Comparison of ENCODE assay signal across 29 mouse cellular contexts in genomic region chr15:103123343-103123742, GRCm38 (mm10). TPM values are rescaled to one million over a fixed set of nuclear protein-coding genes. Genes with fewer than 3 reads are reported as not detected.
A peak's percentile ranks its signal among the peaks of the same experiment; 100 is the strongest.
DNase-seq lines count a peak whose midpoint lies in the region; ATAC-seq lines count a peak whose summit lies in the region.
"Had no signal": no experiment of that assay in that cellular context is flagged by ENCODE, and none has a peak within 500 bp of the region (broad histone marks: within the 10 kb centered on the region; RNA-seq: fewer than 3 reads in every experiment).

No protein-coding gene starts in this region.

- no peaks in the 10 kb centered on the region for H3K9me3 ChIP-seq in hindbrain, embryonic 14.5 days (ENCODE audit: control insufficient read depth, low read length)
- H3K9me3 ChIP-seq in hindbrain, embryonic 12.5 days (replicated peaks), result no peaks in the 10 kb centered on the region
- H3K9me3 ChIP-seq in kidney, embryonic 16.5 days (ENCODE audit: low read length), result no peaks in the 10 kb centered on the region
- H3K9me3 ChIP-seq in lung, embryonic 15.5 days, result no peaks in the 10 kb centered on the region
- H3K9me3 ChIP-seq in neural tube, embryonic 13.5 days, result no peaks in the 10 kb centered on the region
- H3K9me3 ChIP-seq: embryonic facial prominence, embryonic 12.5 days; forebrain, embryonic 10.5 days; forebrain, embryonic 15.5 days; limb, embryonic 15.5 days; liver, embryonic 15.5 days; midbrain, embryonic 10.5 days; midbrain, embryonic 15.5 days had no signal

- no peak overlapping the region for H3K4me2 ChIP-seq in hindbrain, embryonic 14.5 days (replicated peaks)
- no peak overlapping the region for H3K4me2 ChIP-seq in hindbrain, embryonic 12.5 days (replicated peaks)
- H3K4me2 ChIP-seq in kidney, embryonic 16.5 days (replicated peaks; ENCODE audit: low read depth, low read length), result no peak overlapping the region
- H3K4me2 ChIP-seq in lung, embryonic 15.5 days, result no peak overlapping the region
- no peak overlapping the region for H3K4me2 ChIP-seq in neural tube, embryonic 13.5 days
- H3K4me2 ChIP-seq: embryonic facial prominence, embryonic 12.5 days; forebrain, embryonic 15.5 days; heart, embryonic 11.5 days; limb, embryonic 15.5 days; liver, embryonic 15.5 days; midbrain, embryonic 15.5 days had no signal

- peak; percentile 18; the same call in 1 of the 2 replicates for ATAC-seq in hindbrain, embryonic 14.5 days (ENCODE audit: low FRiP score)
- no peak for ATAC-seq in hindbrain, embryonic 12.5 days (ENCODE audit: low FRiP score)
- ATAC-seq in kidney, embryonic 16.5 days (ENCODE audit: low FRiP score, low TSS enrichment), result no peak
- ATAC-seq in lung, embryonic 15.5 days (ENCODE audit: borderline replicate concordance, extremely low read depth, low FRiP score, low TSS enrichment), result 0 out of 2 replicates have a peak, but pooled peaks have one; percentile 39
- ATAC-seq in neural tube, embryonic 13.5 days (ENCODE audit: low read depth), result no peak
- ATAC-seq: forebrain, embryonic 15.5 days; midbrain, embryonic 15.5 days; Patski had no signal

- H3K27me3 ChIP-seq in hindbrain, embryonic 14.5 days (ENCODE audit: control insufficient read depth, insufficient read depth, low read length), result no peaks in the 10 kb centered on the region
- peaks cover 43% of the 10 kb centered on the region for H3K27me3 ChIP-seq in hindbrain, embryonic 12.5 days
- peaks cover 10% of the 10 kb centered on the region; the same call in 1 of the 2 replicates for H3K27me3 ChIP-seq in kidney, embryonic 16.5 days (ENCODE audit: insufficient read depth, low read length)
- H3K27me3 ChIP-seq in lung, embryonic 15.5 days, result peaks cover 52% of the 10 kb centered on the region
- no peaks in the 10 kb centered on the region for H3K27me3 ChIP-seq in neural tube, embryonic 13.5 days
- H3K27me3 ChIP-seq: Patski had no signal

- no peak overlapping the region for H3K9ac ChIP-seq in hindbrain, embryonic 14.5 days
- H3K9ac ChIP-seq in hindbrain, embryonic 12.5 days, result no peak overlapping the region
- no peak overlapping the region for H3K9ac ChIP-seq in kidney, embryonic 16.5 days (replicated peaks; ENCODE audit: low read length)
- no peak overlapping the region for H3K9ac ChIP-seq in lung, embryonic 15.5 days
- no peak overlapping the region for H3K9ac ChIP-seq in neural tube, embryonic 13.5 days
- H3K9ac ChIP-seq: embryonic facial prominence, embryonic 12.5 days; forebrain, embryonic 15.5 days; limb, embryonic 15.5 days; liver, embryonic 15.5 days; midbrain, embryonic 15.5 days had no signal

- no peak overlapping the region for H3K4me3 ChIP-seq in hindbrain, embryonic 14.5 days (replicated peaks; ENCODE audit: low read length)
- H3K4me3 ChIP-seq in hindbrain, embryonic 12.5 days, result no peak overlapping the region
- no peak overlapping the region for H3K4me3 ChIP-seq in kidney, embryonic 16.5 days (ENCODE audit: low read length)
- H3K4me3 ChIP-seq in lung, embryonic 15.5 days, result no peak overlapping the region
- no peak overlapping the region for H3K4me3 ChIP-seq in neural tube, embryonic 13.5 days
- H3K4me3 ChIP-seq: embryonic facial prominence, embryonic 12.5 days; forebrain, embryonic 10.5 days; forebrain, embryonic 15.5 days; limb, embryonic 15.5 days; liver, embryonic 15.5 days; midbrain, embryonic 10.5 days; midbrain, embryonic 15.5 days had no signal

- DNase-seq in hindbrain, embryonic 14.5 days (ENCODE audit: low spot score), result no peak
- DNase-seq in kidney, adult 8-10 months, result no peak
- no peak for DNase-seq in lung, postnatal 4 days
- no peak for DNase-seq in gastrocnemius, postnatal 25 days
- DNase-seq: adrenal gland, postnatal 14 days; cerebellum, adult 11 months; cerebellum, adult 9-10 months; cerebellum, postnatal 36 days; gastrocnemius, postnatal 36 days; heart, adult 18-20 months; heart, postnatal 36 days; left cerebral cortex, postnatal 4 days; lung, postnatal 14 days; retina, postnatal 1 day; right cerebral cortex, postnatal 14 days; thymus, postnatal 4 days had no signal

- H3K27ac ChIP-seq in hindbrain, embryonic 14.5 days, result no peak overlapping the region
- H3K27ac ChIP-seq in hindbrain, embryonic 12.5 days, result no peak overlapping the region
- peak overlapping the region; percentile 43 for H3K27ac ChIP-seq in kidney, embryonic 16.5 days (ENCODE audit: low read length)
- no peak overlapping the region for H3K27ac ChIP-seq in lung, embryonic 15.5 days
- H3K27ac ChIP-seq in neural tube, embryonic 13.5 days (replicated peaks), result peak overlapping the region; percentile 35
- H3K27ac ChIP-seq: embryonic facial prominence, embryonic 12.5 days; forebrain, embryonic 10.5 days; forebrain, embryonic 15.5 days; limb, embryonic 15.5 days; liver, embryonic 15.5 days; midbrain, embryonic 10.5 days; midbrain, embryonic 15.5 days had no signal

- WGBS in hindbrain, embryonic 14.5 days, result 54% methylated on average over 8 of the region's 8 CpGs
- WGBS in hindbrain, embryonic 12.5 days, result 69% methylated on average over 8 of the region's 8 CpGs
- 13% methylated on average over 8 of the region's 8 CpGs for WGBS in kidney, embryonic 16.5 days
- 34% methylated on average over 8 of the region's 8 CpGs for WGBS in lung, embryonic 15.5 days
- 13% methylated on average over 8 of the region's 8 CpGs for WGBS in neural tube, embryonic 13.5 days

- no peaks in the 10 kb centered on the region for H3K36me3 ChIP-seq in hindbrain, embryonic 14.5 days (replicated peaks; ENCODE audit: control insufficient read depth, insufficient read depth)
- H3K36me3 ChIP-seq in hindbrain, embryonic 12.5 days, result no peaks in the 10 kb centered on the region
- no peaks in the 10 kb centered on the region for H3K36me3 ChIP-seq in kidney, embryonic 16.5 days (ENCODE audit: insufficient read depth, low read length)
- H3K36me3 ChIP-seq in lung, embryonic 15.5 days, result no peaks in the 10 kb centered on the region
- peaks cover 16% of the 10 kb centered on the region; the same call in 1 of the 2 replicates for H3K36me3 ChIP-seq in neural tube, embryonic 13.5 days
- H3K36me3 ChIP-seq: embryonic facial prominence, embryonic 12.5 days; forebrain, embryonic 10.5 days; forebrain, embryonic 15.5 days; limb, embryonic 15.5 days; liver, embryonic 15.5 days; midbrain, embryonic 10.5 days; midbrain, embryonic 15.5 days had no signal

- peaks cover 18% of the 10 kb centered on the region; the same call in 1 of the 2 replicates for H3K4me1 ChIP-seq in hindbrain, embryonic 14.5 days (replicated peaks; ENCODE audit: control insufficient read depth, insufficient read depth, low read length)
- peaks cover 18% of the 10 kb centered on the region; the same call in 1 of the 2 replicates for H3K4me1 ChIP-seq in hindbrain, embryonic 12.5 days
- peaks cover 73% of the 10 kb centered on the region for H3K4me1 ChIP-seq in kidney, embryonic 16.5 days (ENCODE audit: insufficient read depth, low read length)
- peaks cover 9% of the 10 kb centered on the region; the same call in 1 of the 2 replicates for H3K4me1 ChIP-seq in lung, embryonic 15.5 days
- H3K4me1 ChIP-seq in neural tube, embryonic 13.5 days (replicated peaks), result peaks cover 73% of the 10 kb centered on the region
- H3K4me1 ChIP-seq: liver, embryonic 15.5 days; midbrain, embryonic 15.5 days had no signal

RNA-seq across cellular contexts. Expression of gene Smug1, which starts 43.5 kb away (rescaled TPM):
- 37.6 and 40.8 TPM in 2 replicates for polyA plus RNA-seq in hindbrain, embryonic 14.5 days (2014; fragmentation: Nextera tagmentation; extraction: Ambion mirVana)
- polyA plus RNA-seq in hindbrain, embryonic 12.5 days (2016; fragmentation: Nextera tagmentation; extraction: Ambion mirVana), result 31.3 and 34.4 TPM in 2 replicates
- polyA plus RNA-seq in kidney, embryonic 16.5 days (2015; fragmentation: Nextera tagmentation; extraction: Ambion mirVana), result 19.8 and 20.5 TPM in 2 replicates
- polyA plus RNA-seq in lung, embryonic 15.5 days (2015; fragmentation: Nextera tagmentation; extraction: Ambion mirVana), result 16.1 and 17.6 TPM in 2 replicates
- 36.1 and 41.0 TPM in 2 replicates for polyA plus RNA-seq in neural tube, embryonic 13.5 days (2015; fragmentation: Nextera tagmentation; extraction: Ambion mirVana)
- 10 to 100 TPM in 1 of 2 experiments, 1 to 10 TPM in 1; 9.4 to 11.7 TPM for total RNA-seq in gastrocnemius, postnatal 25 days (2021)

Comparison
In these comparisons a context has a peak if more than half of its experiments do, and no peak if none do; other contexts are left out.
1. ATAC-seq: peak in hindbrain, embryonic 14.5 days (single experiment) and lung, embryonic 15.5 days (single experiment); none in hindbrain, embryonic 12.5 days (single experiment), kidney, embryonic 16.5 days (single experiment) and neural tube, embryonic 13.5 days (single experiment).
2. H3K27ac ChIP-seq: peak in kidney, embryonic 16.5 days (single experiment) and neural tube, embryonic 13.5 days (single experiment); none in hindbrain, embryonic 14.5 days (single experiment), hindbrain, embryonic 12.5 days (single experiment) and lung, embryonic 15.5 days (single experiment).